Mouse (Mus musculus): ENCODE data around the gene Jup.

Jup gene

DNA sequence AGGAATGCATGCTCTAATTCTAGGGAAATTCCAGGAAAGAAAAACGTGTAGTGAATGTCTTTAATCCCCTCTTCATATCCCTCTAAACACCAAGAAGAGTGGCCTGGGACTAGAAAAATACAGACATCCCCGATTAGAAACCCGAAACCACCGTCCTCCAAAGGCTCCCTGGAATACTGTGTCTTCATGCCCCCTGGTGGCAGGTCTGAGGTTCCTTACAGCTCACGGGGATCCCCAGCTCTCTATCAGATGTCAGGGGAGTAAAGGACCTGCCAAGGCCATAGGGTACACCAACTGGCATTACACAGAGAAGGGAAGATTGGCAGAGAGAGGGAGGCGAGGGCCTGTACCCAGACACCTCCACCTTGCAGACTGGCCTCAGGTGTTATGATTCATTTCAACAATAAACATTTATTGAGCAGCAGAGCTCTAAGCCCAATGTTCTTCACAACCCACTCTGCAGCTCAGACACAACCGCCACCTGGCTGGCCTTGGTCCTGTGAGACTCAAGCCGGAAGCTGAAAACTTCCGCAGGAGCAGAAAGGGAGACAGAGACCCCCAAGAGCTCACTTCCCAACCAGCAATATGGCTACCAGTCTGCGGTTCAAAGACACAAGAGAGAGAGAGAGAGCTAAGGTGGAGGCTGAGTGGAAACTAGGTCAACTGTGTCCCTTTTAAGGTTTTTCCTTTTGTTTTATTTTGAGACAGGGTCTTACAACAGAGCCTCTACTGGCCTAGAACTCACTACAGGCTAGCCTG lies 10.7 kb upstream of the Jup start:
- DNase-seq: peak; percentile 76

DNA sequence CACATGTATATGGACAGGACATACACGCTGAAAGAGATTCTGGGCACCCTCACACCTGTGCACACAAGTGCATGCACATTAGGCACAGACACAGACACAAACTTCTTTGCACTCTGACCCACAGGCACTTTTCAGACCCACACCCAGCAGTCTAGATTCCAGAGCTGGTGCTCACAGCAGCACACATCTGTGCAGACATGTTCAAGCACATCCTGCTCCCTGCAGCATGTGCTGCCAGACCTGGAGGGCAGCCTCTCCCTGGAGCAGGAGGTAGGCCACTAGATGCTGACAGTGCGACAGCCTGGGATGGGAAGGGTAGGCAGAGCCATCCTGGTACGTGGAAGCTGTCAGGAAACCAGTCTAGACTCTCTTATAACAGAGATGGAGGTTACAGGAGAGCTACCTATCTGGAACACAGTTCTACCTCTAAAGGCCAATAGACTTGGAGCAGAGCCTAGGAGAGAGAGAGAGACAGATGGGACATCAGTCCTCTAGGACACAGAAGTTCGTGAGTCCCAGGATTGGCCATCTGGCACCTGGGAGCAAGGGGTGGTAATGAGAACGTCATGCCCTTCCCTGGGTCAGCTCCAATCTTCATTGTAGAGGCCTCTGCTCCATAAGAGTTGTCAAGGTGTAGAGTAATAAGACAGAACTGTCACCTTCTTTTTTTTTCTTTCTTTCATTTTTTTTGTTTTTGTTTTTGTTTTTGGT lies 9.6 kb upstream of the Jup start:
- no peak for DNase-seq

DNA sequence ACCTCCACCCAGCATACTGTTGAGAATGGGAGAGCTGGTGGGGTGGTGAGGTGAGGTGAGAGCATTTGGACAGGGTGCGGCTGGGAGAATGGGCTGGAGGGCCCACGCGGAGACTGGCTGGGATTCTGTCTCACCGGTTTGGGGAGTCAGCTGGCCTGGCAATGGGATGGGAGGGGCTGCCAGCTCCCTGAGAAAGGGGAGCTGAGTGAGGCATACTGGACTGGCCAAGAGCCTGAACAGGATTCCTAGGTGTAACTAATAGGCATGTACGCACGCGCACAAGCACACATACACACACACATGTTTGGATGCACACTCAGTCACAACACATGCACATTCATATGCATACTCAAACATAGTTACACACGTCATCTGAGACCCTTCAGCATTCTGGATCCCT lies 8.7 kb upstream of the Jup start:
- DNase-seq: no peak

DNA sequence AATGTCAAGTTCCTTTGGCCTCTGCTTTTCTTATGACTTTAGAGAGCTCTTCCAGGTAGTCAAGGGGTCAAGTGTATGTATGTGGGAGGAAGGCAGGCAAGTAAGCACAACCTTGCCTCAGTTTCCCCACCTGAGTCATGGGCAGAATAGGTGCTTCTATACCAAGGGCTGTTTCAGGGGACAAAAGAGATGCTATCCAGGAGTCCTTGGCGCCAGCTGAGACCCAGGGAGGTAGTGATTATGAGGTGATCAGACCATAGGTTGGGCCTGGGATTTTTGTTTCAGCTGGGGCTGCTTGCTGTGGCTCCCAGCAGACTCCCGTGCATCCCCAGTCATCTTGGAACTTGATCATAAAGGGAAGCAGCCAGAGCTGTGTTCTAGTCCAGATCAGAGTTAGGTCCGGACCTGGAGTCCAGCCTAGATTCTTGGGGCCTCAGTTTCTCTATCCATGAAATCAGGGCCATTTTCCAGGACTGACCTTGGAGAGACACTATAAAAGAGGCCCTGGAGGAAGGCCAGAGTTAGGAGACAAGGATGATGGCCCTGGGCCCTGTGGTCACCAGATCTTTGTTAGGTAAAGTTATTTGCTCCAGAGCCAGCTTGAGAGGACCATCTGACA lies 7.0 kb upstream of the Jup start:
- DNase-seq: no peak

DNA sequence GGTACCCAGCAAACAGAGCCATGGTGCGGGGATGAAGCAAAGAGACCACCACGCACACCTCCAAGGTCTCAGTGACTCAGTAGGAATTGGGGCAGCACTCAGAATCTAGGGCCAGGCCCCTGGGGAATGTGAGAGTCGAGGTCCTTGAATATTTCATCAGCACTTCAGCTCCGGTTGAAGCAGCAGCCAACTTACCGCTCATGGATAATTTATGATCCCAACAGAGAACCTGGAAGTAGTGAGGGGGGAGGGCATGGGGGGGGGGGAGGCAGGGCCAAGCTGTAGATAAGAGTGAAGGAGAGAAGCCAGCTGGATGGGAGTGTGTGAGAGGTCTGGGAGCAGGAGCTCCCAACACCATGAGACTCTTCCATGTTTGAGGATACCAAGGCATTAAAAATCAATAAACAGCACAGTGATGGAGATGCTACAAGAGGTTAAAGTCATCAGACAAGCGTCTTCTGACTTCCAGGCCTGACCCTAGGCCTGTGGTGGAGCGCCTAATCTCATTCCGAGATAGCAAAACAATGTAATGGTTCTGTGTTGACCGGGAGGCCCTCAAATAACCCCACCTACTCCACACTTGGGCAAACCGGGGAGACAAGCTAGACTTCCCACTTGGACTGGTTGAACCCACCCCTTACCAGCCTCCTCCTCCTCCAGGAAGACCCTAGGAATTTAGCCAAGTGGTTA lies 6.0 kb upstream of the Jup start:
- peak; percentile 57 for DNase-seq

DNA sequence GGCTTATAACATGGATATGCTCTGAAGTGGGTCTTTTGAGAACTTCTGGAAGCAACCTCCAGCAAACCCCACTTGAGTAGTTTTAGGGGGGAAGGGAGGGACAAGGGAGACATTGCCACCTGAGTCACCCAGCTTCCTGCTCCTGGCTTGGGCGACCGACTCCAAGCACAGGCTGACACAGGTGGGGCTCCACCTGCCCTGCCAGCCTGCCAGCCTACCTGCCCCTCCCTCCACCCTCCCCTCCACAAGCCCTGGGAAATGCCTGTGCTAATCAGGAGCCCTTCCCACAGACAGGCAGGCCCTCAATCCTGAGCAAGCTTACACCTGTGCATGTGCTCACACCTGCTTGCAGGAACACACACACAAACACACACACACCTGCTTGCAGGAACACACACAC lies 5.1 kb upstream of the Jup start:
- DNase-seq: no peak

DNA sequence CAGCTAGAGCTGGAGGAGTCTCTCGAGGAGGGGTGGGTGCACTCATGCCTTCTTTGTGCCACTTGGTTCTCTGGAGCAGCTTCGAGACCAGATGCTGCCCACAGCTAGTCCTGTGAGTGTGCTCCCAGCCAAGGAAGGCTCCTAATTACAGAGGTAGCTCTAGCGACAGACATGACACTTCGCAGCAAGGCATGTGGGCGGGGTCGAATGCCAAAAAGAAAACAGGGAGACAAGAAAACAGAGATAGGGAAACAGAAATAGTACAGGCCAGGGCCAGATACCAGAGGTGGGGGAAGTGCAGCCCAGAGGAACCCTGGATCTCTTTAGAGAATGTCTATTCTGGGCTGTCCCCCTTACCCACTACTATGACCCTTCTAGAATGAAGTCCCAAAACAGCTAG lies 4.7 kb upstream of the Jup start:
- no peak for DNase-seq

DNA sequence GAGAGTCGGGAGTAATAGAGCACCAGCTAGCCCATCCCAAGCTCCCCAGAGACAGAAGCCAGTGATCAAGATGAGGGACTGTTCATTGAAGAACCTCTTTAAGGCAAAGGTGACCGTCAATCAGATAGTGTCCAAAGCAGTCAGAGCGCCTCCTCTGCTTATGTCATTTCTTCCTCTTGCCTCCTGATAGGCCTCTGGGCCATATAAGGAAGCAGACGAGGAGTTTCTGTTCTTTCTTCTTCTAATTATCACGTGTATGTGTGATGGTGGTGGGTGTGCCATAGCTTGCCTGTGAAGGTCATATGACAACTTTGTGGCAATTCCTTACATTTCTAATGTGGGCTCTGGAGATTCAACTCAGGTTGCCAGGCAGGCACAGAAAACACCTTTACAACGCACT lies 3.3 kb upstream of the Jup start:
- no peak for DNase-seq

DNA sequence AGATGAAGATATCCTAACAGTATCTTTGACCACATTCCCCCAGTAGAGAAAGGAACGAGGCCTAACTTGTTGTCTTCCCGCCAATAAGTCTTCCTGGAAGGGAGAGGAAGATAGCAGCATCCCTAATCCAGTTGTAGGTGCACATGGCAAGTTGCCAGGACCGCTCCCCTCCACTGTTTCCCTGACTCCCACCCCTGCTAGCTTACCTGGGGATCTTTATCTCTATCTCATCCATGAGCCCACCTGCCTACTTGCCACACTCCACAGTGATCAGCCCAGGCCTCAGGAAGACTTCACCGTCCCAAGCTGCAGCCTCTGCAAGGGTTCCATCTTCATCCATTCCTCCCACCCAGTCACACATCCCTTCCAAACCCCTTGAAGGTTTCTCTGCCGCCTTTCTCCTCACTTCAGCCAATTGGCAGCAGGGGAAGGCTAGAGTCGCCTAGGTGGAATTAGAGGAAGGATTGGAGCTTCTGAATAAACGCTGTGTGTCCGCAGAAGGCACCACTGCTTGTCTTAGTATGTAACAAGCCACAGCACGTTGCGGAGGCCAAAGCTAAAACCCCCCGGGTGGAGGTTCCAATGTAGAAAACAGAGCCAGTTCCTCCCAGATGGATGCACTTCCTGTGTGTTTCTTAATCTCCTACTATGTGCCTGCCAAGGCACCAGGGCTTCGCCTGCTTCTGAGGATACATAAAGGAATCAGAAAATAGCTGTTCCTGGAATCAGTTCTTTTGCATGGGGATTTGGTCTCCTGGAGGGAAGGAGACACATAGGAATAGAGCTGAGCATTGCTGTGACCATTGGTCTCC lies 2.4 kb upstream of the Jup start:
- no peak for DNase-seq

DNA sequence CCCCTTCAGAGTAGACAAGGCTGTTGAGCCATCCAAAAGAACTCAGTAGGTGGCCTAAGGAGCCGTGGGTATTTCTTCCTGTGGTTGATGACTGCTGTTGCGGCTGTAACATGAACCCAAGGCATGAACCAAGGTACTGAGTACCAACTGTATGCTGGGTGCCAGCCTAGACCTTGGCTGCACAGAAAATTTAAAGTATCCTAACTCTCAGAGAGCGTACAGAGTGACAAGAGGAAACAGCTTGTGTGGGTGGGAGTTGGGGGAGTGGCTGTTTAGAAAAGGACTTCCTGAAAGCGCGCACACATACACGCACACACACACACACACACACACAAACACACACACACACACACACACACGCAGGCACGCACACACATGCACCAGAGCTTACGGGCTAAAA lies 1.8 kb upstream of the Jup start:
- no peak for DNase-seq

DNA sequence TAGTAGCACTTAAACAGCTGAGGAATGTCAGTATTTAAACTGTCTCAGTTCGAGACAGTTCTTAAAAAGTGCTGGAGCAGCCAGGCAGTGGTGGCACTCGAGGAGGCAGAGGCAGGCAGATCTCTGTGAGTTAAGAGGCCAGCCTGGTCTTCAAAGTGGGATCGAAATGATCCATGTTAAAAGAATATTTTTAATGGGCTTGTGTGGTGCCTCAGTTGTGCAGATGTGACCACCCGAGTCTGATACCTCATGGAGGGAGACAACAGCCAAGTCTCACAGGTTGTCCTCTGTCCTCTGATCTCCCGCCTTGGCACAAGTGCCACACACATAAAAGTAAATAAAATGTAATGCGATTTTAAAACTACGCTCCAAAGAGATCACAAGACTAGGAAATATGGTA lies 954 bp upstream of the Jup start:
- no peak for DNase-seq

DNA sequence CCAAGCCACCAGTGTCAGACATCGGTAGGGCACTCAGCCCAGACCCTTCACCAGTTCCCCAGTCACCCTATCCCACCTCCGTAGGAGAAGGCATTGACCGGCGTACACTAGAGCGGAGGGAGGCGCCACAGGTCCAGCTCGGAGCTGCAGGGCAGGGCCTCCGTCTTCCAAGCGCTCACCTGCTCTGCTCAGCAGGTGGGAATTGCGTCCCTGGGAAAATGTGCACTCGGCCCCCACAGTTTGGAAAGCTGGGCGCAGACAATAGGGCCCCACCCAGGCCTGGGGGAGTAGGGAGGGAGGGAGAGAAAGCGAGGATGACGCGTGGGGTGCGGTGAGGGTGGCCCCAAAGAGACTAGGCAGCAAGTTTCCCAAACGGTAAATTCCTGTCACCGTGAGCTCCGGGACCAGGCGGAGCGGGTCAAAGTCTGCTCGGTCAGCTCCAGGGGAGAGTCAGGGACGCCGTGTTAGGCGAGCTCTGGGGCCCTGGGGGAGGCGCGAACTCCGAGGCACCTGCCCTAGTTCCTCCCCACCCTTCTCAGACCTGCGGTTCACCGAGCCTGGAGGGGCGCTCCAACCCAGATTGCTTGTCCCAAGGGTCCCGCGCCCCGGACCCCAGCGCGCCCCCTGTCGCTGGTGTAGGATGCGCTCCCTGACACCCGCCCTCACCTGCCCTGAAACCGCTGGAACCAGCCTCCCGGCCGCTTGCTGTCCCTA lies 520 bp downstream of the Jup start:
- DNase-seq: peak; percentile 30

DNA sequence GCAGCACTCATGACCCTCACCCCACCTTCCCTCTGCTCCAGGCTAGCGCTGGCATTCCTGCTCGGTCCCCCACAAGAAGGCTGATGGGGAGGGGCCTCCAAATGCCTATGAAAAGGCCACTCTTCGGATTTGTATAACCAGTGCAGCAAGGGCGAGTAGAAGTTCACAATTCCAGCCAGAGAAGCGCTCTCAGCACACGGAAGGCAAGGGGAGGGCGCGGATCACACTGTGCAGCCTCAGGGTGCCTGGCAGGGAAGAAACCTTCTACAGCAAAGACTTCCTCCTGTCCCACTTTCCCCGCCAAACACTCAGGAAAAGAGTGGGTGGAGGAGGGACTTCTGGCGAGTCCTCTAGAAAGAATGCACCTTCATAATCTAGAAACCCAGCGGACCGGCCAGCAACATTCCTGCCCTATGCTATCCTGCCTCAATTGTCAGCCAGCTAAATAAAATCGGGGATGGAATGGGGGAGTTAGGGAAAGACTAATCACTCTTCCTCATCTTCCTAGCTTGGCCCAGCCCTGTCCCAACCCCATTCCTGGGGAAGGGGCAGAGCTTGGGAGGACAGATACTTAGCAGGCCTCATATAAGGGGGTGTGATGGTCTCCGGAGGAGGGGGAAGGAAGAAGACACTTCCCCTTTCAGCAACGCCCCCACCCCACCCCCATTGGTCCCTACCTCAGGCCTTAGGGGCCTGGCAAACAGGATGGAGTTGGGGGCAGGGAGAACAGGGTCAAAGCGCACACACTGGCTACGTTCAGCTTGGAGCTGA lies 1.5 kb downstream of the Jup start:
- peak; percentile 35 for DNase-seq

DNA sequence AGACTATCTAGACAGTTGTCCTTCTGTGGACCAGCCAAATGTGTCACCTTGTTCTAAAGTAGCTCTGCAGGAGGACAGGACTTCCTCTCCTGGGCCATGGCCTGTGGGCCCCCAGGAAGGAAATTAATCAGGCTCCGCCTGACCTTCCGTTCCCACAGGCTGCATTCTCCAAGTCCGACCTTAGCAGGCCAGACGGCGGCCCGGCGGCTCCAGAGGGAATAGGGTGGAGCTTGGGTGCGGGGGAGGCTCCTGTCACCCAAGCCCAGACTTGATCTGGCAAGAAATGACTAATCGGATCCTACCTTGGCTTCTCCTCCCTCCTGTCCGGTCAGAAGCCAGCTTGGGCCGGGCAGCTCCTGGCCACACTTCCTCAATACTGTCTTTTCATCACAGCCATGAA lies 2.4 kb downstream of the Jup start:
- peak; percentile 27 for DNase-seq

DNA sequence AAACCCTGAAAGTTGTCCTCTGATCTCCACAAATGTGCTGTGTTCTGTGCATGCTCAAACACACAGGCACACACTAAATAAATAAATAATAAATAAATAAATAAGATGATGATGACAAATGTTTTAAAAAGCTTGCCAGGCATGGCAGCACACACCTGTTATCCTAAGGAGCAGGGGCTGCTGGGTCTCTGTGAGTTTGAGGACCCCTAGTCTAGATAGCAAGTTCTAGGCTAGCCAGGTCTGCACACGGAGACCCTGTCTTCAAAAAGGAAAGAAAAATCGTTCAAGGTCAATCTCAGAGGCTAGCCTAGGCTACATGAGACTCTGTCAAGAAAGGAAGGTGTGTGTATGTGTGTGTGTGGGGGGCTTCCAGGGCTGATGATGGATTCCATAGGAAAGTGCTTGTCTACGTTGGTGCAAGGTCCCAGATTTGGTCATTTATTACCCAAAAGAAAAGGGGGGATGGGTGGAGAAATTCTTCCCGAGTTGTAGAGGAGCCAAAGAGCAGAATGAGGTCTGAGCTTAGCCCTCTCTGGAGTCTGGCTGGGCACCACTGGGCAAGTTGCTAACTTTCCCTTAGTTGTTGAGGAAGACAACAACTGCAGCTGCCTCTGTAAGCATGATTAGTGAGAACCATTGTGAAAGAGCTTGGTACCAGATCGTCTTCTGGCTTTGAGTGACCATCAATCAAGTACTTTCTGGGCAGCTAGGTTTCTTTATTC lies 3.0 kb downstream of the Jup start:
- no peak for DNase-seq

DNA sequence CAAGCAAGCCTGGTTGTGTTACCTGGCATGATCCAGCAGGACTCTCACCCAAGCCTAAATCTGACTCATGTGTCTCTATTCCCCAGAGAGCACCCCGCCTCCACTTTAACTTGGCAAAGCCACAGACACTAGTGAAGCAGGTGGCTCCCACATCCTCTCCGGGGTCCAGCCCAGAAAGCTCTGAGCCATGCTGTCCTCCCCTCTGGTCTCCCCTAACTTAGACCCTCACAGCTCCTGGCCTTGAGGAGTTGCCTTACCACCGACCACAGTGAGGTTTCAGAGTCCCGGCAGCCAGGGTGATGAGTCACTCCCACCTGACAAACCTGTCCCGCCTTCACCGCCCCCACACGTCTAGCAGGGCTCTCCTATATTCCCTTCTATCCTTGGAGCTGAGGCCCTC lies 3.8 kb downstream of the Jup start:
- DNase-seq: no peak

DNA sequence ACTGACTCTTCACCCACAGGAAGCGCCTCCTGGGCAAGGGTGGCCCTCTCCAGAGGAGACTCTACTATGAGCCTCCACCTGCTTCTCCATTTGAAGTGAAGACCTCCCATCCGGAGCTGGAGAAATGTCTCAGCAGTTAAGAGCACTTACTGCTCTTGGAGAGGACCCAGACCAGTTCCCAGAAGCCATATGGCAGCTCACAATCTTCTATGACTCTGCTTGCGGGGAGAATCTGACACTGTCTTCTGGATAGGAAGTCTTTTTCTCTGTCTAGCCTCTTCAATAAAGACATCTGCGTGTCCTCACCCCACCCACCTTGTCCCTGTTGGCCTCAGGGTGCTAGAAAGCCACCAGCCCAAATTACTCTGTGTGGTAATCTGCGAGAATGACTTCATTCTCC lies 4.6 kb downstream of the Jup start:
- no peak for DNase-seq

DNA sequence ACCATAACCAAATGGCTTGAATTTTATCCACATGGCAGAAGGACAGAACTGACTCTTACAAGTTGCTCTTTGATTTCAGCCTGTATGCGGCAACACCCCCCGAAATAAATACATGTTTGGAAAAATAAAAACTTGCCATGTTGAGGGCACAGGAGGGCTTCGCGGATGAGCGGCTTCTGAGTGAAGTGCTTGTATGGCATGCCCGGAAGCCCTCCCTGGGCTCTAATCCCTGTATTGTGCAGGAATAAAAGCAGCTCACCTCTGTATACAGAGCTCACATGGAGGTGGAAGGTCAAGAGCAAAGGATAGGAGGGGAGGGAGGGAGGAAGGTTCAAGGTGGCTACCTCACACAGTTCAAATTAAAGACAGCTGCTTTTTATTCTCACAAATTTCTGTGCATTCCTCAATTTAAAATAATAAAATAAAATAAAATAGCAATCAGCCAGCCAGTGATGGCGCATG lies 5.6 kb downstream of the Jup start:
- DNase-seq: no peak

DNA sequence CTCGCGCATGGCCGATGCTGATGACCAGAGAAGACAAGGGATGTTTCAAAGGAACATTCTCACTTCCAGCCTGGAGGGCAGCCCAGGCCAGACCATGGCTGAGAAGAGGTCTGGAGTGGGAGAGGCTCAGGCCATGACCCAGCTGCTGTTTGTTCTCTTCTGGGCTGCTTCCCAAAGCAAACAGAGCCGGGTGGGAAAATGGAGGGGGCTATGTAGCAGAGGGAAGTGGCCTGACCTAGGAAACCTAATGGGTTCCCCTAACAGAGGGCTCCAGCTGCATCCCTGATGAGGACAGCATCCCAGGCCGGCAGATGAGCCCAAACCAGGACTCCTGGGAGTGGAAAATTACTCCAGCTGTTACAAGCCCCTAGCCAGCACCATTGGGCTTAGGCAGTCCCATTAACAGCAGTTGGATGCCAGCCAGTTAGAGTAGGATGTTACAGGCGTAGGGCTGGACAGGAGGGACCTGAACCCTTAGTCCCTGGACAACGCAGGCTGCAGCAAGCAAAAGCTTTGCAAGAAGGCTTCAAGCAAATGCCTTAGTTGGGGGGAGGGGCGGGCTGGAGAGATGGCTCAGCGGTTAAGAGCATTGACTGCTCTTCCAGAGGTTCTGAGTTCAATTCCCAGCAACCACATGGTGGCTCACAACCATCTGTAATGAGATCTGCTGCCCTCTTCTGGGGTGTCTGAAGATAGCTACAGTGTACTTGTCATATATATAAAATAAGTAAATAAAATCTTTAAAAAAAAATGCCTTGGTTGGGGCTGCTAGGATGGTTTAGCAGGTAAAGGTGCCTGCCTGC lies 6.3 kb downstream of the Jup start:
- no peak for DNase-seq

Data from retina, postnatal 1 day (tissue).